Mouse (Mus musculus): Measurements from ENCODE around the gene Rel. TPM values are rescaled to one million over a fixed set of nuclear protein-coding genes. Genes with fewer than 3 reads are reported as not detected.
"Not testable (repeated sequence)": the region's sequence is repeated elsewhere in the genome, so short reads cannot be mapped to it uniquely, and the experiment has no call there.

The Rel gene
- total RNA-seq (2021): 7.4 and 7.8 TPM in 2 replicates
- long read RNA-seq, experiment 1: 0 reads
- long read RNA-seq, experiment 2: 0 reads

GRCm38 (mm10) chr11:23770760-23771506, at the start of gene Rel:
Gene Rel (minus strand): TSS chr11:23770970.
- peak; percentile 96 for DNase-seq

DNA sequence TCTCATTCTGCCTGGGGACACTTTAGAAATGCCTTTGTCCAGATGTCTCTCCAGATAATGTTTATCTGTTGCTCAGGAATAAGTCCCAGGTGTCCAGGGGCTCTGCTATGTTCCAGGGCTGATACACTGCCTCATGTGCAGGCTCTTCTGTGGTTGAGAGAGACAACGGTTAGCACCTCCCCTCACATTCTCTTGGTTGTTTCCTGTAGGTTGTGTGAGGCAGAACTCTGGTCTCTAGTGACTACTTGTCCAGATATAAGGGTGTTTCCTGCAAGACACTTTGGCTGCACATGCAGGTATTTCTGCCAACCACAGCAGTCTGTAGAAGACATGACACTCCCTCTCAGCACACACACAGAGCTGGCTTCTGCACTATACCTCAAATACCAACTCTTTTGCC, 48.0 kb upstream of the Rel start:
- no peak for DNase-seq

DNA sequence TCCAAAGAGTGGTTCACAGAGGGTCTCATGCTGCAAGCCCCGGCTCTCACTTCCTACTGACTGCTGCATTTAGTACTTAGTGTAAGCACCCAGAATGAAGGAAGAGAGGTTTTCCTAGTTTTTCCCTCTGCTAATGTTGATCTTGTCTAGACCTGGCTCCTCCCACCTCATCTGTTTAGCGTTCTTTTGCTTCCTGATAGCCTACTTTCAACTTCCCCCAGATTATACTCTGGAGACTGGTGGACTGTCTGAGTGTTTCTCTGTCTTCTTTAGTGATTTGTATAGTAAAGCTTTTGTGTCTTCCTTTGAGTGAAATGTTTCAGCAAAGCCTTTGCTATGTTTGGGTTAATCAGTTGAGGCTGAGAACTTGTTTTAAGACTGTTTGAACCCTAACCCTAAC, 40.0 kb upstream of the Rel start:
- DNase-seq: no peak

GRCm38 (mm10) chr11:23805716-23806115, 34.9 kb upstream of the Rel start:
- no peak for DNase-seq

- no peak for DNase-seq
Observed at GRCm38 (mm10) chr11:23803136-23803535, 32.4 kb upstream of the Rel start.

GRCm38 (mm10) chr11:23802256-23802655, 31.5 kb upstream of the Rel start:
- DNase-seq: no peak

GRCm38 (mm10) chr11:23801851-23802250, 31.1 kb upstream of the Rel start:
- no peak for DNase-seq

DNA sequence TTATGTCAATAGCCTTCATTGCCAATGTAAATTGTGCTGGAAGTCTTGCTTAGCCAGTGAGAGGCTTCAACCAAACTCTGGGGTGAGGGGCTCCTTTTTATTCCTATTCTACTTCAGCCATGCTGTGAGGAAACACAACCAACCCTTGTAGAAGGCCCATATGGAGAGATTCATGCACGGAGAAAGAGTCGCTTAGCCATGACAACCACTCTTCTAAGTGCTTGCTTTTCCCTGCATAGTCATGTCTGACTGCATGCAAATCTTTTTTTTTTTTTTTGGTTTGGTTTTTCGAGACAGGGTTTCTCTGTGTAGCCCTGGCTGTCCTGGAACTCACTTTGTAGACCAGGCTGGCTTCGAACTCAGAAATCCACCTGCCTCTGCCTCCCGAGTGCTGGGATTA, 12.9 kb upstream of the Rel start:
- not testable (repeated sequence) for DNase-seq

DNA sequence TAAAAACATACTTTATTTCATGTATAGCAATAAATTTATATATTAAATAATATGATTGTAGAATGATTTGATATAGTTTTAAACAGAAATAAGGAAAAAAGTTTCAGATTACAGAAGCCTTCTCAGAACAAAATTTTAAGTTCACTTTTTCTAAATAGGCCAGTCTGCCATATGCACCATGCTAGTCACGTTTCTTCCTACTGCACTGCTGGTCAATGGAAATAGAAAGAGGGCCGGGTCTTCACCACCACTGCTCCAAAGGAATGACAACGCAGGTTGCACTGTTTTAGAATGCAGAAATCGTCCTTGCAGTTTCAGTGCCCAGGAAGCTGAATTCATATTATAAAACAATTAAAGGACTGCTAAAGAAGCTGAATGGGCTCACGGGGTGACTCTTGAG, 12.3 kb upstream of the Rel start:
- DNase-seq: no peak

DNA sequence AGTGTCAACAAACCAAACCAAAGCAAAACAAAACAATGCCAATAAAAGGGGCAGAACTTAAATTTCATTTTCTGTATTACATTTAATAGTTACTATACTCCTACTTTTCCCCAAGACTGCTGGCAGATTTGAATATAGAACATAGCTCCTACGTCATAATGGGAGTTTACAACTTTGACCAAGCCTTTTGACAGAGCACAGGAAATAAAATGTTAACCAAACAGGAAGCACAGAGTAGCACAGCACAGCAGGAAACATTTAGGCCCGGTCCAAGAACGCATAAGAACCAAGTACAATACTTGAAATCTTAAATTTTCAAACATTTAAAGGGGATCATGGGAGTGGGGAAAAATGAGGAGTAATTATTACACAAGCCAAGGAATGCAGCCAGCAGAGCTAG, 11.3 kb upstream of the Rel start:
- DNase-seq: no peak

- DNase-seq: no peak
Observed at GRCm38 (mm10) chr11:23778787-23779201, 8.0 kb upstream of the Rel start.

- DNase-seq: no peak
Observed at GRCm38 (mm10) chr11:23772471-23772870, 1.7 kb upstream of the Rel start.

- DNase-seq: peak; percentile 15
Observed at GRCm38 (mm10) chr11:23771507-23772097, 832 bp upstream of the Rel start.

GRCm38 (mm10) chr11:23770510-23770759, 335 bp downstream of the Rel start:
- DNase-seq: no peak

DNA sequence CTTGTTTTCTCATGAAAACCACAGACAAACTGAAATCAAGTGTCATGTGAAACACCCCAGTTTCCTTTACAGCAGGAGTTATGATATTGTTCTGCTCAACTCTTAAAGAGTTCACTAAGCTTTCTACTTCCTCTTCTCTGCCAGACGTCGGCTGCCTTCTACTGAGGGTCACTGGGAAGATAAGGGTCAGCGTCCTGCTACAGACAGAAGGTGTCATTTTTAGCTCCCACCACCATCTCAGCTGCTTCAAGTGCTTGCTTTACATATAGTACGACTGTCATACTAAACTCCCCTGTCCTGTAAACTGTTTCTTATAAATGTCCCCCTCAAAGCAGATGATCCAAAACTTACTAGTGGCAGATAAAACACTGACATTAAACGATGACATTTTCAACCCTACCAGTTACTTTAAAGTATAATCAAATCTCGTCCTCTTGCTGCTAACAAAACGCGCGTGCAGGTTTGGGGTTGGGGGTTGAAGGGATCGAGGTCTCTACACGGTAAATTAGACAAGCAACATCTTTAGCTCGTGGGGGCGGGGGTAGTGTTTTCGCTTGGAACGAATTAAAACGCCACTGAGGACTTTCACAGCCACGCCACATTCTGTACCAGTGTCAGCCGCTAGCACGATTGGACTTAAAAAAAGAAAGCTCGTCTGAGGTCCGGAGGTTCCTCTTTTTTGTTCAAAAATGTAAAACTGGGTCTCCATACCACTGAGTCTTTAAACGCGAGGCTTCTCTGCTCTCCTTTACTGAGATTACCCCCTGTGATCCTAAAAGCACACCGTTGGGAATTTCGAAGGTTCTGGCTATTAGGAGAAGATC, 872 bp downstream of the Rel start:
- peak; percentile 48 for DNase-seq

DNA sequence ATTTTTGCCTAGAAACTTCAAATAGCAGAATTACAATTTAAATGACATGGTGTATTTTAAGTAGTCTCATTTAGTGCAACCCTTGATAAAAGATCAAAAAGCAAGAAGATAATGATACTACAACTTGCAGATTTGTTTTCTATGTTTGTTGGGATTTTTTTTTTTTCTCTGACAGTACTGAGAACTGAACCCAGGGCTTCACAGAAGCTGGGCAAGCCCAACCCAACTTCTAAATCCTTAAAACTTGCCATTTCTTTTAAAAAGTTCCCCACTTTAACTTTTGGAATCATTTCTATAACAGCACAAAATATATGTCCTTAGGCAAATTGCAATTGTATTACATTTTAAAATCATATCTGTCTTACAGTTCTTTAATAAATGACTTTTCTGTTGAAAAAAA, 1.7 kb downstream of the Rel start:
- no peak for DNase-seq

DNA sequence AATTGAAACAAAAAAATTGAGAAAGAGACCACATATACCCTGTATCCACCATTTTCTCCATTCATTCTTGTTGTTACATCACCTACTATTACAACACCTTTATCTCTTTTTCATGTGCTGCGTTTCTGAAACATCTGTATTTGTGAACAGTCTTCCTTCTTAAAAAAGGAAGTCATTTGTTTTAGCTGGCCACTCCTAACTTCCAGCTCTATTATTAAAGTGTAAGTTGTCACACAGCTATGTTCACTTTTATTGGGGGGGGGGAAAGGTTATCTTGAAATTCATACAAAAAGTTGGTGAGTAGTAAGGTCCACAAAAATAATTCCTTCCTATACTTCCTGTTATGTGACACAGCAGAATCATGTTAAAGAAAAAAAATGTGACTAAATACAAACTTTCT, 2.8 kb downstream of the Rel start:
- DNase-seq: no peak

DNA sequence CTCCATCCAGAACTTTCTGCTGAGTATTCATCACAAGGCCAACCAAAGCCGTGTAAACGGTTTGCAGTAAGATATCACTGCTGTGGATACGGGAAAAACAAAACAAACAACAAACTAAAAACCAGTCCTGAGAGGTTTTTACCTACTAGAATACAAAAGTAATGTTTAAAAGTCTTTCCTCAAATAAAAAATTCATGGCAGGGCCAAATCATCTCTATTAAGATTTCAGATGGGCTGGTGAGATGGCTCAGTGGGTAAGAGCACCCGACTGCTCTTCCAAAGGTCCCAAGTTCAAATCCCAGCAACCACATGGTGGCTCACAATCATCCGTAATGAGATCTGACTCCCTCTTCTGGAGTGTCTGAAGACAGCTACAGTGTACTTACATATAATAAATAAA, 3.4 kb downstream of the Rel start:
- not testable (repeated sequence) for DNase-seq

- no peak for DNase-seq
Observed at GRCm38 (mm10) chr11:23762635-23763034, 8.1 kb downstream of the Rel start.

- no peak for DNase-seq
Observed at GRCm38 (mm10) chr11:23758218-23758617, 12.6 kb downstream of the Rel start.

DNA sequence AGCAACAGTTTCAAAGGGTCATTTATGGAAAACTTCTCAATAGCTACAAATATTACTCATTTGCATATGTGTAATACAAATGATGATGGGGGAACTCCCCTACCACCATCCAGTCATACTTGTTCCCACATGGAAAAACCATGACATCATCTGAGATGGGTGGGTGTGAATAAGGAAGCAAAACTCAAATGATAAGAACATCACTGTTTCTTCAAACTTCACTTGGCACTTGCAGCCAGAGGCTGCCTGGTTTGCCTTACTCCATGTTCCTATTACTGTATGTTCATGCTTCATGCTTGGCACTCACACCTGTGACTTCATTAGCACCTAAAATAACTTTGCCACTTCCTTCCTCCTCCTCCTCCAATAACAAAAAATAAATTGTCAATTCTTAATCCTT, 16.4 kb downstream of the Rel start:
- no peak for DNase-seq

GRCm38 (mm10) chr11:23753136-23753710, 17.5 kb downstream of the Rel start:
- DNase-seq: no peak

- DNase-seq: no peak
Observed at GRCm38 (mm10) chr11:23746102-23746501, 24.7 kb downstream of the Rel start.
